Mouse (Mus musculus): ENCODE measurements at regions not wholly inside any gene's neighbourhood (a gene's known extent, or its start where the extent isn't known, plus 50 kb on each side); places are given as distances from the start of the nearest gene placed in this dataset.
"Not testable (repeated sequence)": the region's sequence is repeated elsewhere in the genome, so short reads cannot be mapped to it uniquely, and the experiment has no call there.

- DNase-seq (ENCODE audit: low read depth, low spot score), result no peak
Observed at GRCm38 (mm10) chr4:153160115-153160514, 322.5 kb downstream of the Ajap1 start.

DNA sequence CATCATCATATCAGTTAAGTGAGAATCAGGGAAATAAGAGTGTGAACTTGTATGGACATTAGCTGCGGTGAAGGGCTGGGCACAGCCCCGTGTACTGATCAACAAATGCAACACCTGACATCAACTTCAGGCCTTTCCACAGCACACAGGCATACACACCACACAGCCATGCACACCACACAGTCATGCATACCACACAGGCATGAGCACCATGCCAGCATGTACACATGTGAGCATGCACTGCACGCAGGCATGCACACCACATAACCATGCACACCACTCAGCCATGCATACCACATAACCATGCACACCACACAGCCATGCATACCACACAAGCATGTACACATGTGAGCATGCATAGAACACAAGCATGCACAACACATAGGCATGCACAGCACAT is 325.0 kb downstream of the Ajap1 start:
- DNase-seq (ENCODE audit: low read depth, low spot score), result no peak

DNA sequence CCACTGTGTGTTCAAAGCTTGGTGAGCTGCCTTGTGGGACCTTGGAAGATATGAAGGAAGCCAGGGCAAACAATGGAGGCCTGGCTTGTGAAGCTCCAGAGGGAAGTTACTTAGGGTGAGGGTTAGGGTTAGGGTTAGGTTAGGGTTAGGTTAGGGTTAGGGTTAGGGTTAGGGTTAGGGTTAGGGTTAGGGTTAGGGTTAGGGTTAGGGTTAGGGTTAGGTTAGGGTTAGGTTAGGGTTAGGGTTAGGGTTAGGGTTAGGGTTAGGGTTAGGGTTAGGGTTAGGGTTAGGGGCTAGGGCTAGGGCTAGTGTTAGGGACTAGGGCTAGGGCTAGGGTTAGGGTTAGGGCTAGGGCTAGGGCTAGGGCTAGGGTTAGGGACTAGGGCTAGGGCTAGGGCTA is 329.7 kb downstream of the Ajap1 start:
- DNase-seq (ENCODE audit: low read depth, low spot score), result not testable (repeated sequence)

DNA sequence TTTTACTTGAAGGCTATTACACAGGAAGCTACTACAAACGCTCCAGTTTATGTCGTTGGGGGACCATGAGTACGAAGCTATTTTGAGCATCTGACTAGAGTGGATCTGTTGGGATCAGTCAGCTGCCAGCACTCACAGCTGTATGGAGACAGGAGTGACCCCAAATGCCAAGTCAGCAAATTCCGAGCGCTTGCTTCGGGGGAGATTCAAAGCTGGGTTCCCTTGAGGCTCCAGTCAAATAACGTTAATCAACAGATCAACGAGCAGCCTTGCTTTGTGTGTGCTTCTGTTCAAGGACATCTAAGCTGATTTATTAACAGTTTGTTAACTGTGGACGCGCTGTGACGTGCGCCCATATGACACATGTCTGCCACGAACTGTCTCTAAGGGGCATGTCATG is 349.5 kb downstream of the Ajap1 start:
- DNase-seq (ENCODE audit: low read depth, low spot score), result no peak

GRCm38 (mm10) chr4:153129345-153129744 is 353.3 kb downstream of the Ajap1 start:
- DNase-seq (ENCODE audit: low read depth, low spot score), result no peak

DNA sequence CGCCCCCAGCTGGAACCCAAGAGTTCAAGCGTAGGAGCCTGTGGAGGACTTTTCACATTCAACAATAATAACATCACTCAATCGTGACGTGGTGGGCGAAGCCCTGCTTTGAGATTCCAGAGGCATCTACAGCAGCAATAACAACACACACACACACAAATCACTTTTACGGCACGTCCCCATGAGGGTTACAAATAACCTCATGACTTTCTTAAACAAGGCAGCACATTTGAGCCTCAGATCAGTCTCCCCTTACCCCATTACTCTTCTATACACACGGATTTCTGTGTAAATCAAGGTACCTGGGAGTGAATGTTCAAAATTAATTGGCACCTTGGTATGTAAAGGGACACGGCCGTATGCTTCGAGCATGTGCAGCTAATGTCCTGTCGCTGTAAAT is 354.4 kb downstream of the Ajap1 start:
- DNase-seq (ENCODE audit: low read depth, low spot score), result no peak

DNA sequence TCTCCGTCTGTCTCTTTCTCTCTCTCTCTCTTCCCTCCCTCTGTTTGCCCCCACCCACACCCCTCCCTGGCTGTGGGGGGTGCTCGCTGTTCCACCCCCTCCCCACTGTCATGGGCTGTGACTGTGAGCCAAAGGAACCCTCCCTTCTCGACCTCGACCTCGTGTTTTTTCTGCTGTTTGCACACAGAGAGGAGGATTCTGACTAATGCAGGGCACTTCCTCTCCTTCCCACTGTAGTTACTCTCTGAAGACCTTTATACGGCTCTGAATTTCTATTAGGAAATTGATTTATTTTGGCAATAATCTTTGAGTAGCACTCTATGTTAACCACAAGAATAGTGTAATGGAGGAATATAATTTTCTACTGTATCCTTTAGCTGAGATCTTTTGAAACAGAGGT is 362.1 kb downstream of the Ajap1 start:
- DNase-seq (ENCODE audit: low read depth, low spot score), result no peak

GRCm38 (mm10) chr4:153119647-153120102 is 362.9 kb downstream of the Ajap1 start:
- DNase-seq (ENCODE audit: low read depth, low spot score), result no peak

- no peak for DNase-seq (ENCODE audit: low read depth, low spot score)
Observed at GRCm38 (mm10) chr4:153118824-153119646, 363.6 kb downstream of the Ajap1 start.

- DNase-seq (ENCODE audit: low read depth, low spot score), result no peak
Observed at GRCm38 (mm10) chr4:153114998-153115397, 367.6 kb downstream of the Ajap1 start.

DNA sequence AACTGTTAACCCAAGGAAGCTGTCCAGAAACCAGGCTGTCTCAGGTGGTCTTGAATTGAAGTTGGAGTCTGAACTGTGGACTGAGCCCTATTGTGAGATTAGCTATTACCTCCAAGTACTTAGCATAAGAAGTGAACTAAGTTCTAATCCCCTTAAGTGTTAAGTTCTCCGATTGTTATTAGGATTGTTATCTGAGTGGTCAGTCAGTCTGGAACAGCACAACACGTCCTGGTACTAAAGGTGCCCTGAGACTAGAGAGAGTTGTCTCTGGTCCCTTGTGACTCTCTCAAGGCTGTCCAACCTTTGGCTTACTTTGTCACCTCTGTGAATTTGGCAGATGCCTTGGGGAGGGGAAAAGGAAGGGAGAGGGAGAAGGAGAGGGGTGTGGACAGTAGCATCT is 369.0 kb downstream of the Ajap1 start:
- DNase-seq (ENCODE audit: low read depth, low spot score), result no peak

- no peak for DNase-seq (ENCODE audit: low read depth, low spot score)
Observed at GRCm38 (mm10) chr4:153110291-153110746, 372.3 kb downstream of the Ajap1 start.

- DNase-seq (ENCODE audit: low read depth, low spot score), result no peak
Observed at GRCm38 (mm10) chr4:153098591-153098990, 384.0 kb downstream of the Ajap1 start.

DNA sequence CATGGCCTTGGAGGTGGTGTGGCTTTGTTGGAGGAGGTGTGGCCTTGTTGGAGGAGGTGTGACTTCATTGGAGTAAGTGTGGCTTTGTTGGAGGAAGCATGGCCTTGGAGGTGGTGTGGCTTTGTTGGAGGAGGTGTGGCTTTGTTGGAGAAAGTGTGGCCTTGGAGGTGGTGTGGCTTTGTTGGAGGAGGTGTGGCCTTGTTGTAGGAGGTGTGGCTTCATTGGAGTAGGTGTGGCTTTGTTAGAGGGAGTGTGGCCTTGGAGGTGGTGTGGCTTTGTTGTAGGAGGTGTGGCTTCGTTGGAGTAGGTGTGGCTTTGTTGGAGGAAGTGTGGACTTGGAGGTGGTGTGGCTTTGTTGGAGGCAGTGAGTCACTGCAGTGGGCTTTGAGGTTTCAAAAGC is 385.0 kb downstream of the Ajap1 start:
- no peak for DNase-seq (ENCODE audit: low read depth, low spot score)

DNA sequence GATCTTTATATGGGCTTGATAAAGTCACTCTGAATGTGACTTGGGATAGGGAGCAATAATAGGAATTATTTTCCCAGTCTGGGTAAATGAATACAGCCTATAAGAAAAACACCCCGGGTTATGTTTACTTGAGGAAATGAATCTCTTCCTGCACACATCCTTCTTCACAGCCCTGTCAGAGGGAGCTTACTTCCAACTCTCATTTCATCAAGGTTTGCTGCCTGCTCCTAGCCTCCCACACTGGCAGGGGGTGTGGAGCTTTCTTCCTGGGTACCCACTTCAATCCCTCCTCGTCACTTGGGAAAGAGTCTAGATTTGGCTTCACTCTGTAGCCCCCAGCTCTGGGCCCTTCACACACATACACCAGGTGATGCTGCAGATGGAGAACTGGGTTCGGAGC is 389.5 kb downstream of the Ajap1 start:
- no peak for DNase-seq (ENCODE audit: low read depth, low spot score)

- no peak for DNase-seq (ENCODE audit: low read depth, low spot score)
Observed at GRCm38 (mm10) chr4:153082166-153082565, 400.4 kb downstream of the Ajap1 start.

DNA sequence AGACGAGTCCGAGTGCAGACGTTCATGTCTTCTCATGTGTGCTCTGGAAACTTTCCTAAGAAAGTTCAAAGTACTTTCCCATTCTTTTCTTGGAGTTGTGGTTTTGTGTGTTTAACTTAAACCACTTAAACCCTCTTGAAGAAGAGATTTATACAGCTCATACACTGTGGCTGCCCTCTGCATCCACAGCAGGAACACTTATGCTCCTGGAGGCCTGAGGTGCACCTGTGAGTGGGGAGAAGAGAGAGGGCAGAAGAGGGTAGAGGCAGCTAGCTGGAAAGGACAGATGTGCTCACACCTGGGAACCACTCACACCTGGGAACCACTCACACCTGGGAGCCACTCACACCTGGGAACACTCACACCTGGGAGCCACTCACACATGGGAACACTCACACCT is 408.0 kb downstream of the Ajap1 start:
- DNase-seq (ENCODE audit: low read depth, low spot score), result no peak

DNA sequence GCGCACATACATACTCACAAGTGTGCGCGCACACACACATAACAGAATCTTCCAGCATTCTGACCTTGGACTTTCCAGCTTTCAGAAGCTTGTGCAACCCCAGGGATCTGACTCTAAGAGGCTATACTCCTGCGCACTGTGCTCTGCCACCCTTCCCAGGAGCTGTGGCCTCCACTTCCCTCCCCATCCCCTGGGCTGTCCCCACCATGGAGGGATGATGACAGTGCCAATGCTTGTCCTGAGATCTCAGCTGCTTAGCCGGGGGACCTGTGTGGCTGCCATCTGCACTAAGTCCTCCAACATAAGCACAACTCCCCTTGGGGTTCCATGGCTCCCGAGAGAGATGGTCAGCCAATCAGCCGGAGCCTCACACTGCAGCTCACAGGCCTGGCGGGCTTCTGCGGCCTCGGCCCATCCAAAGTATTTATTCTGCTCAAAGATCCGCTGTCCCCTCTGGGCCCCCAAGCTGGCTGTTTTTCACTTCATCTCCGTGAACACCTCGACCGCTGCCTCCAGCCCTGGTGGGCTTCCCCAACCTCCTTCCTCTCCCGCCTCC is 412.3 kb downstream of the Ajap1 start:
- DNase-seq (ENCODE audit: low read depth, low spot score), result no peak

- DNase-seq (ENCODE audit: low read depth, low spot score), result no peak
Observed at GRCm38 (mm10) chr4:153068484-153069033, 414.1 kb downstream of the Ajap1 start.

DNA sequence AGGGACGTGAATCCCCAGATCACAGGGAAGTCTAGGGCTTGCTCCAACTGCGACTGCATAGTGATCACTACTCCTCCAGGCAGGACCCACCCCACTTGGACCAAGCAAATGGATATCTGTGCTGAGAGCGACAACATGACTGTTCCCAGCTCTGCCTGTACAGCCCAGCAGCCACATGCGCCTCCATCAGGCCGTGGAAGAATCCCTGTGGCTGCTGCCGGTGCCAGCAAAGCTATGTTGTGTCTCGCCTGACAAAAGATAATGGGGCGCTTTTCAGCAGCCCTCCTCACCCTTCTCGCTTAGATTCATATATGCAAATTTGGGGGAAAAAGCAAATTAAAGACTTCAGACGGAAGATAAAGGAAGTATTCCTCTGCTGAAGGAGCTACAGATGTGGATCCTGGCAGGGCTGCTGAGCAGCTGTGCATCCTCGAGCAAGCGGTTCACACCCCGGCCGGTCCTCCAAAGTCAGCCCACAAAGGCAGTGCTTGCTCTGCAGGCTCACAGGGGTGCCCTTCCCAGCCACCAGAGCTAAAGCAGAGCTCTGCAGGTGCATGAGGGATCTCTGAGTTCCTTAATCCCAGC is 418.5 kb downstream of the Ajap1 start:
- no peak for DNase-seq (ENCODE audit: low read depth, low spot score)

GRCm38 (mm10) chr4:153063402-153063801 is 419.2 kb downstream of the Ajap1 start:
- DNase-seq (ENCODE audit: low read depth, low spot score), result no peak

DNA sequence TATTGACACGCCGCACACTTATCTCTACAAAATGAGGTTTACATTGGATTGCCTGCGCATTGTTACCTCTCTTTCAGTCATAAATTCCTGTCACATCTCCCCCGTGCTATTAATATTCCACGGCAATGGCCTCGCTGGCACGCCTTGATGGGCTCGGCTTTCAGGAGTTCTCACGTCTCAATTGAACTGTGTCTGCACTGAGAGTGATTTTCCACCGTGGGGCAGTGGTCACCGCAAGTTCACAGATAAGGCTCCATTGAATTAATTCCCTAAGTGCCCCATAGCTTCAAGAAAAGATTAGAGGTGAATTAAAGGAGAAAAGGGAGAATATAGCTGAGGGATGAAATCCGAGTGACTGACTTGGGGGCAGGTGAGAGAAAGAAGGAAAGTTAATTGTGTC is 424.5 kb downstream of the Ajap1 start:
- no peak for DNase-seq (ENCODE audit: low read depth, low spot score)

GRCm38 (mm10) chr4:153023711-153024110 is 458.9 kb downstream of the Ajap1 start:
- no peak for DNase-seq (ENCODE audit: low read depth, low spot score)

Data from A20 (cell line).